Mouse (Mus musculus): ENCODE measurements around the gene Ddx39b. TPM values are rescaled to one million over a fixed set of nuclear protein-coding genes. Genes with fewer than 3 reads are reported as not detected.

Gene Ddx39b
- polyA plus RNA-seq, 1 experiment from 2014 or later = 347 TPM

- Histone ChIP-seq H3K9ac (ENCODE audit: low read depth, low read length) (peak overlapping the region; percentile 100), H3K4me2 (ENCODE audit: low read depth, low read length) (peak overlapping the region; percentile 86), H3K36me3 (ENCODE audit: control insufficient read depth, insufficient read depth, low read length) (peaks cover 53% of the 10 kb centered on the region), H3K27ac (replicated peaks; ENCODE audit: low read depth, low read length) (peak overlapping the region; percentile 99; the same call in 1 of the 2 replicates), H3K4me3 (ENCODE audit: low read depth, low read length) (peak overlapping the region; percentile 96), H3K4me1 (ENCODE audit: control insufficient read depth, insufficient read depth, low read length) (peaks cover 21% of the 10 kb centered on the region), H3K27me3 (replicated peaks; ENCODE audit: control insufficient read depth, insufficient read depth, low read length) (no peaks in the 10 kb centered on the region), H3K9me3 (ENCODE audit: control insufficient read depth, low read length) (no peaks in the 10 kb centered on the region)
- ATAC-seq (ENCODE audit: low read depth) (no peak), DNase-seq (ENCODE audit: low spot score) (peak; percentile 56)
- 5% methylated on average over 16 of the region's 16 CpGs for WGBS
Measured at GRCm38 (mm10) chr17:35243086-35243485, 1.5 kb downstream of the Ddx39b start.

GRCm38 (mm10) chr17:35244999-35245398 lies 3.5 kb downstream of the Ddx39b start:
- no peaks in the 10 kb centered on the region for H3K27me3 ChIP-seq (replicated peaks; ENCODE audit: control insufficient read depth, insufficient read depth, low read length)
- H3K4me3 ChIP-seq (ENCODE audit: low read depth, low read length) = peak overlapping the region; percentile 96; the same call in 1 of the 2 replicates
- peak overlapping the region; percentile 86 for H3K4me2 ChIP-seq (ENCODE audit: low read depth, low read length)
- no peak for ATAC-seq (ENCODE audit: low read depth)
- H3K9me3 ChIP-seq (ENCODE audit: control insufficient read depth, low read length) = no peaks in the 10 kb centered on the region
- no peak overlapping the region for H3K27ac ChIP-seq (replicated peaks; ENCODE audit: low read depth, low read length)
- H3K9ac ChIP-seq (ENCODE audit: low read depth, low read length) = peak overlapping the region; percentile 40; the same call in 1 of the 2 replicates
- H3K36me3 ChIP-seq (ENCODE audit: control insufficient read depth, insufficient read depth, low read length) = peaks cover 72% of the 10 kb centered on the region
- no peak for DNase-seq (ENCODE audit: low spot score)
- H3K4me1 ChIP-seq (ENCODE audit: control insufficient read depth, insufficient read depth, low read length) = peaks cover 21% of the 10 kb centered on the region
- WGBS = 80% methylated on average over 2 of the region's 2 CpGs

GRCm38 (mm10) chr17:35245731-35246623 lies 4.4 kb downstream of the Ddx39b start:
- Histone ChIP-seq H3K9ac (ENCODE audit: low read depth, low read length) (0 out of 2 replicates have a peak overlapping the region, but pooled peaks have one; percentile 6), H3K27ac (replicated peaks; ENCODE audit: low read depth, low read length) (no peak overlapping the region), H3K4me3 (ENCODE audit: low read depth, low read length) (no peak overlapping the region), H3K4me2 (ENCODE audit: low read depth, low read length) (no peak overlapping the region), H3K36me3 (ENCODE audit: control insufficient read depth, insufficient read depth, low read length) (peaks cover 82% of the 10 kb centered on the region), H3K27me3 (replicated peaks; ENCODE audit: control insufficient read depth, insufficient read depth, low read length) (no peaks in the 10 kb centered on the region), H3K4me1 (ENCODE audit: control insufficient read depth, insufficient read depth, low read length) (peaks cover 15% of the 10 kb centered on the region), H3K9me3 (ENCODE audit: control insufficient read depth, low read length) (no peaks in the 10 kb centered on the region)
- no peak for ATAC-seq (ENCODE audit: low read depth)
- WGBS = 77% methylated on average over 15 of the region's 15 CpGs
- DNase-seq (ENCODE audit: low spot score) = peak; percentile 54

GRCm38 (mm10) chr17:35247144-35247543 lies 5.6 kb downstream of the Ddx39b start:
- Histone ChIP-seq H3K4me3 (ENCODE audit: low read depth, low read length) (no peak overlapping the region), H3K36me3 (ENCODE audit: control insufficient read depth, insufficient read depth, low read length) (peaks cover 92% of the 10 kb centered on the region), H3K27ac (replicated peaks; ENCODE audit: low read depth, low read length) (no peak overlapping the region), H3K4me1 (ENCODE audit: control insufficient read depth, insufficient read depth, low read length) (peaks cover 15% of the 10 kb centered on the region), H3K9me3 (ENCODE audit: control insufficient read depth, low read length) (no peaks in the 10 kb centered on the region), H3K27me3 (replicated peaks; ENCODE audit: control insufficient read depth, insufficient read depth, low read length) (no peaks in the 10 kb centered on the region), H3K4me2 (ENCODE audit: low read depth, low read length) (no peak overlapping the region), H3K9ac (ENCODE audit: low read depth, low read length) (no peak overlapping the region)
- DNase-seq (ENCODE audit: low spot score) (no peak), ATAC-seq (ENCODE audit: low read depth) (no peak)
- 87% methylated on average over 7 of the region's 7 CpGs for WGBS

GRCm38 (mm10) chr17:35248986-35249385 lies 7.4 kb downstream of the Ddx39b start:
- no peak overlapping the region for H3K27ac ChIP-seq (replicated peaks; ENCODE audit: low read depth, low read length)
- H3K27me3 ChIP-seq (replicated peaks; ENCODE audit: control insufficient read depth, insufficient read depth, low read length) = no peaks in the 10 kb centered on the region
- H3K4me1 ChIP-seq (ENCODE audit: control insufficient read depth, insufficient read depth, low read length) = peaks cover 7% of the 10 kb centered on the region
- H3K4me3 ChIP-seq (ENCODE audit: low read depth, low read length) = no peak overlapping the region
- no peak overlapping the region for H3K9ac ChIP-seq (ENCODE audit: low read depth, low read length)
- H3K36me3 ChIP-seq (ENCODE audit: control insufficient read depth, insufficient read depth, low read length) = peaks cover 99% of the 10 kb centered on the region
- no peak overlapping the region for H3K4me2 ChIP-seq (ENCODE audit: low read depth, low read length)
- DNase-seq (ENCODE audit: low spot score) (no peak), ATAC-seq (ENCODE audit: low read depth) (no peak)
- H3K9me3 ChIP-seq (ENCODE audit: control insufficient read depth, low read length) = no peaks in the 10 kb centered on the region
- 89% methylated on average over 14 of the region's 14 CpGs for WGBS

- H3K9me3 ChIP-seq (ENCODE audit: control insufficient read depth, low read length) = no peaks in the 10 kb centered on the region
- H3K4me1 ChIP-seq (ENCODE audit: control insufficient read depth, insufficient read depth, low read length) = peaks cover under 1% of the 10 kb centered on the region; the same call in 1 of the 2 replicates
- peaks cover 96% of the 10 kb centered on the region for H3K36me3 ChIP-seq (ENCODE audit: control insufficient read depth, insufficient read depth, low read length)
- H3K4me2 ChIP-seq (ENCODE audit: low read depth, low read length) = no peak overlapping the region
- H3K4me3 ChIP-seq (ENCODE audit: low read depth, low read length) = no peak overlapping the region
- ATAC-seq (ENCODE audit: low read depth) (no peak), DNase-seq (ENCODE audit: low spot score) (no peak)
- H3K27me3 ChIP-seq (replicated peaks; ENCODE audit: control insufficient read depth, insufficient read depth, low read length) = no peaks in the 10 kb centered on the region
- 86% methylated on average over 19 of the region's 19 CpGs for WGBS
- no peak overlapping the region for H3K27ac ChIP-seq (replicated peaks; ENCODE audit: low read depth, low read length)
- no peak overlapping the region for H3K9ac ChIP-seq (ENCODE audit: low read depth, low read length)
Measured at GRCm38 (mm10) chr17:35249451-35250197, 8.1 kb downstream of the Ddx39b start.

- Histone ChIP-seq H3K27ac (replicated peaks; ENCODE audit: low read depth, low read length) (no peak overlapping the region), H3K4me2 (ENCODE audit: low read depth, low read length) (no peak overlapping the region), H3K9ac (ENCODE audit: low read depth, low read length) (no peak overlapping the region), H3K36me3 (ENCODE audit: control insufficient read depth, insufficient read depth, low read length) (peaks cover 87% of the 10 kb centered on the region), H3K27me3 (replicated peaks; ENCODE audit: control insufficient read depth, insufficient read depth, low read length) (no peaks in the 10 kb centered on the region), H3K9me3 (ENCODE audit: control insufficient read depth, low read length) (no peaks in the 10 kb centered on the region), H3K4me1 (ENCODE audit: control insufficient read depth, insufficient read depth, low read length) (no peaks in the 10 kb centered on the region), H3K4me3 (ENCODE audit: low read depth, low read length) (no peak overlapping the region)
- DNase-seq (ENCODE audit: low spot score) (no peak), ATAC-seq (ENCODE audit: low read depth) (no peak)
- WGBS = 94% methylated on average over 3 of the region's 3 CpGs
Measured at GRCm38 (mm10) chr17:35250348-35251120, 9.0 kb downstream of the Ddx39b start.

GRCm38 (mm10) chr17:35251162-35251719 lies 9.7 kb downstream of the Ddx39b start:
- peaks cover 80% of the 10 kb centered on the region for H3K36me3 ChIP-seq (ENCODE audit: control insufficient read depth, insufficient read depth, low read length)
- H3K27ac ChIP-seq (replicated peaks; ENCODE audit: low read depth, low read length) = no peak overlapping the region
- no peak overlapping the region for H3K4me3 ChIP-seq (ENCODE audit: low read depth, low read length)
- no peak for DNase-seq (ENCODE audit: low spot score)
- no peaks in the 10 kb centered on the region for H3K4me1 ChIP-seq (ENCODE audit: control insufficient read depth, insufficient read depth, low read length)
- 84% methylated on average over 15 of the region's 15 CpGs for WGBS
- no peak overlapping the region for H3K4me2 ChIP-seq (ENCODE audit: low read depth, low read length)
- H3K27me3 ChIP-seq (replicated peaks; ENCODE audit: control insufficient read depth, insufficient read depth, low read length) = no peaks in the 10 kb centered on the region
- no peak overlapping the region for H3K9ac ChIP-seq (ENCODE audit: low read depth, low read length)
- no peak for ATAC-seq (ENCODE audit: low read depth)
- H3K9me3 ChIP-seq (ENCODE audit: control insufficient read depth, low read length) = no peaks in the 10 kb centered on the region

Data from embryonic facial prominence, embryonic 14.5 days (tissue).